Mouse (Mus musculus): ENCODE measurements around the gene Smarcb1. TPM values are rescaled to one million over a fixed set of nuclear protein-coding genes. Genes with fewer than 3 reads are reported as not detected.

Smarcb1 gene
- polyA plus RNA-seq, 1 experiment from 2014 or later, result 285 TPM

- no peak overlapping the region for H3K27ac ChIP-seq
- H3K27me3 ChIP-seq (ENCODE audit: low read depth, poor library complexity, severe bottlenecking), result 0 out of 2 replicates have a peak, but pooled peaks cover 5% of the 10 kb centered on the region
- H3K9me3 ChIP-seq (replicated peaks), result no peaks in the 10 kb centered on the region
- WGBS, result 89% methylated on average over 15 of the region's 15 CpGs
- peaks cover 31% of the 10 kb centered on the region for H3K4me1 ChIP-seq
- H3K4me3 ChIP-seq, result no peak overlapping the region
- no peak for DNase-seq (ENCODE audit: low spot score)
- H3K36me3 ChIP-seq, result peaks cover 32% of the 10 kb centered on the region
These were observed 65.9 kb downstream of the Smarcb1 start for GRCm38 (mm10) chr10:75855416-75855981.

DNA sequence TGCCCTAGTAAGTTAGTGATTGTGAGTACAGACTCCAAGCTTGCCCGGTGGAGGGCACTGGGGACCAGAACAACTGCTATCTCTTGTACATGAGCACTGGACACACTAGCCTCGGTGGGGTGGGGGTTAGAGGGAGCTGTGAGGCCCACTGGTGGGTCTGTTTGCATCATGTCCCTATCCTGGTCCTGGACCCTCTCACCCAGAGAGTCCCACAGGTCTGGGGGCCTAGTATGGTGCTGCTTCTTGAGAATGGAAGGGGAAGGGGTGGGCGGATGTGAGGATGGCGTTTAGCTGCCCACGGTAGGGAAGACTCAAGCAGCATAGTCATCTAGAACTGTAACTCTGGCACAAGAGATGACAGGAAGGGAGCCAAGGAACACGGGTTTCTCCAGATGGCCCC lies 66.6 kb downstream of the Smarcb1 start:
- Histone ChIP-seq H3K27ac (no peak overlapping the region), H3K36me3 (peaks cover 32% of the 10 kb centered on the region), H3K4me3 (no peak overlapping the region), H3K27me3 (ENCODE audit: low read depth, poor library complexity, severe bottlenecking) (0 out of 2 replicates have a peak, but pooled peaks cover 5% of the 10 kb centered on the region), H3K9me3 (replicated peaks) (no peaks in the 10 kb centered on the region), H3K4me1 (peaks cover 27% of the 10 kb centered on the region)
- 91% methylated on average over 6 of the region's 6 CpGs for WGBS
- no peak for DNase-seq (ENCODE audit: low spot score)

- DNase-seq (ENCODE audit: low spot score), result no peak
- Histone ChIP-seq H3K4me3 (no peak overlapping the region), H3K4me1 (peaks cover 26% of the 10 kb centered on the region), H3K27me3 (ENCODE audit: low read depth, poor library complexity, severe bottlenecking) (0 out of 2 replicates have a peak, but pooled peaks cover 5% of the 10 kb centered on the region), H3K27ac (no peak overlapping the region), H3K36me3 (peaks cover 32% of the 10 kb centered on the region), H3K9me3 (replicated peaks) (no peaks in the 10 kb centered on the region)
- WGBS, result 57% methylated on average over 5 of the region's 5 CpGs
These were observed 67.3 kb downstream of the Smarcb1 start for GRCm38 (mm10) chr10:75854096-75854495.

GRCm38 (mm10) chr10:75853452-75853851 lies 68.0 kb downstream of the Smarcb1 start:
- peaks cover 19% of the 10 kb centered on the region for H3K4me1 ChIP-seq
- H3K27ac ChIP-seq, result no peak overlapping the region
- peak; percentile 84 for DNase-seq (ENCODE audit: low spot score)
- H3K9me3 ChIP-seq (replicated peaks), result no peaks in the 10 kb centered on the region
- 0 out of 2 replicates have a peak, but pooled peaks cover 5% of the 10 kb centered on the region for H3K27me3 ChIP-seq (ENCODE audit: low read depth, poor library complexity, severe bottlenecking)
- no peak overlapping the region for H3K4me3 ChIP-seq
- H3K36me3 ChIP-seq, result peaks cover 27% of the 10 kb centered on the region
- 41% methylated on average over 10 of the region's 10 CpGs for WGBS

DNA sequence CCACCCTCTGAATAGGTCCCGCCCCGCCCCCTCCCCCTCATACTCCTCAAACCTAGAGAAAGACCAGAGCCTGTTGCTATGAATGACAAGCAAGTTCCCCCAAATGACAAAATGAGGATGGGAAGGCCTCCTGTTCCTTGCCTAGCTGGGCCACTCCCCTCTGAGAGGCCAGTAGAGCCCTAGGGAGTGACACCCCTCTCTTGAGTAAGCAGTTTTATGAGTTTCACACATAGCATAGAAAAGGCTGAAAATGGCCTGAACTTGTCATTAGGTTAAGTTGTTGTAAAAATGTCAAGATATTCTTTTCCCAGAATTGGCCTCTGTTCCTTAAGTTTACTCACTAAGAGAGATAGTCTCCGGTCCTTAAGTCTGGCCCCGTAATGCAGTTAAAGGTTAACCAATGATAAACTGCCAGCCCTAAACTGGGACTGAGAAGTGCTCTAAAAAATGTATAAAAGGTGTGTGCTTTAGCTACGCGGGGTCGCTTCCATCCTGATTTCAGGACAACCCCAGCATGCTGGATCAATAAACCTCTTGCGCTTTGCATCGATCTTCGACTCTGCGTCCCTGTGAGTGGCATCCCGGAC lies 68.8 kb downstream of the Smarcb1 start:
- WGBS, result 96% methylated on average over 12 of the region's 12 CpGs

DNA sequence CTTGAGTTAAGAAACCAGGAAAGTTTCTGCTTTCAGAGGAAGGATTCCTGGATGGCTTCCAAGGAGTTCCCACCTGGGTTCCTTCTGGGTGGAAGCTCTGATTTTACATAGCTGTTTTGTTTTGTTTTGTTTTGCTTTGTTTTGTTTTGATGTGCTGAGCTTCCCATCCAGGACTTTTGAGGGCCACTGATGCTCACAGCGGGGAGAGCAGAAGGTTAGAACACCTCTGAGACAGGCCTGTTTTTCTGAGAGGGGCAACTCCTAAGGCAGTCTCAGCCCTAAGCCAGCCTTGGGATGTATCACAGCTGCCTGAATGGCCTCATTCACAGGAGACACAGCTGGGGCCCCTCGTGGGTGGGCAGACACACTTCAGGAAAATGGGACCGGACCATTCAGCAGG lies 69.7 kb downstream of the Smarcb1 start:
- peaks cover 11% of the 10 kb centered on the region for H3K4me1 ChIP-seq
- 42% methylated on average over 3 of the region's 3 CpGs for WGBS
- H3K36me3 ChIP-seq, result peaks cover 10% of the 10 kb centered on the region
- H3K4me3 ChIP-seq, result no peak overlapping the region
- 0 out of 2 replicates have a peak, but pooled peaks cover 5% of the 10 kb centered on the region for H3K27me3 ChIP-seq (ENCODE audit: low read depth, poor library complexity, severe bottlenecking)
- DNase-seq (ENCODE audit: low spot score), result no peak
- no peak overlapping the region for H3K27ac ChIP-seq
- no peaks in the 10 kb centered on the region for H3K9me3 ChIP-seq (replicated peaks)

More for the DNA sequence above, 68.8 kb downstream of the Smarcb1 start:
- Histone ChIP-seq H3K36me3 (peaks cover 19% of the 10 kb centered on the region), H3K4me3 (no peak overlapping the region), H3K27me3 (ENCODE audit: low read depth, poor library complexity, severe bottlenecking) (0 out of 2 replicates have a peak, but pooled peaks cover 5% of the 10 kb centered on the region), H3K4me1 (peaks cover 13% of the 10 kb centered on the region), H3K9me3 (replicated peaks) (no peaks in the 10 kb centered on the region), H3K27ac (no peak overlapping the region)
- no peak for DNase-seq (ENCODE audit: low spot score)

- Histone ChIP-seq H3K27me3 (ENCODE audit: low read depth, poor library complexity, severe bottlenecking) (0 out of 2 replicates have a peak, but pooled peaks cover 5% of the 10 kb centered on the region), H3K9me3 (replicated peaks) (no peaks in the 10 kb centered on the region), H3K4me3 (no peak overlapping the region), H3K36me3 (peaks cover 4% of the 10 kb centered on the region), H3K4me1 (peaks cover 16% of the 10 kb centered on the region), H3K27ac (no peak overlapping the region)
- 7% methylated on average over 6 of the region's 6 CpGs for WGBS
- no peak for DNase-seq (ENCODE audit: low spot score)
These were observed 70.3 kb downstream of the Smarcb1 start for GRCm38 (mm10) chr10:75851076-75851475.

- Histone ChIP-seq H3K36me3 (no peaks in the 10 kb centered on the region), H3K4me1 (peaks cover 16% of the 10 kb centered on the region), H3K9me3 (replicated peaks) (no peaks in the 10 kb centered on the region), H3K4me3 (no peak overlapping the region), H3K27ac (no peak overlapping the region), H3K27me3 (ENCODE audit: low read depth, poor library complexity, severe bottlenecking) (0 out of 2 replicates have a peak, but pooled peaks cover 5% of the 10 kb centered on the region)
- 26% methylated on average over 3 of the region's 3 CpGs for WGBS
- DNase-seq (ENCODE audit: low spot score), result no peak
These were observed 73.0 kb downstream of the Smarcb1 start for GRCm38 (mm10) chr10:75848382-75848781.

Other genes with a start within 250 kb of the Smarcb1 start
- 31.2 and 31.9 TPM in 2 replicates for gene Cabin1, start 157.3 kb downstream of the Smarcb1 start, polyA plus RNA-seq (2016; fragmentation: Nextera tagmentation; extraction: Ambion mirVana)
- gene Ddt, start 148.2 kb downstream of the Smarcb1 start, polyA plus RNA-seq (2016; fragmentation: Nextera tagmentation; extraction: Ambion mirVana), result 91.4 and 92.5 TPM in 2 replicates
- not detected in 2 replicates for gene Gm20441, start 140.7 kb downstream of the Smarcb1 start, polyA plus RNA-seq (2016; fragmentation: Nextera tagmentation; extraction: Ambion mirVana)
- 2.7 and 4.2 TPM in 2 replicates for gene Gstt3, start 140.2 kb downstream of the Smarcb1 start, polyA plus RNA-seq (2016; fragmentation: Nextera tagmentation; extraction: Ambion mirVana)
- 1.7 and 3.8 TPM in 2 replicates for gene Gstt1, start 123.0 kb downstream of the Smarcb1 start, polyA plus RNA-seq (2016; fragmentation: Nextera tagmentation; extraction: Ambion mirVana)
- gene Gstt4, start 99.1 kb downstream of the Smarcb1 start, polyA plus RNA-seq (2016; fragmentation: Nextera tagmentation; extraction: Ambion mirVana), result not detected in 2 replicates
- gene Gstt2, start 84.2 kb downstream of the Smarcb1 start, polyA plus RNA-seq (2016; fragmentation: Nextera tagmentation; extraction: Ambion mirVana), result 4.9 and 6.5 TPM in 2 replicates
- 3,225 and 4,131 TPM in 2 replicates for gene Mif, start 61.4 kb downstream of the Smarcb1 start, polyA plus RNA-seq (2016; fragmentation: Nextera tagmentation; extraction: Ambion mirVana)
- 3.1 and 3.8 TPM in 2 replicates for gene Derl3, start 28.2 kb downstream of the Smarcb1 start, polyA plus RNA-seq (2016; fragmentation: Nextera tagmentation; extraction: Ambion mirVana)
- gene Chchd10, start 11.5 kb upstream of the Smarcb1 start, polyA plus RNA-seq (2016; fragmentation: Nextera tagmentation; extraction: Ambion mirVana), result 4.9 and 5.8 TPM in 2 replicates
- gene Mmp11, start 14.9 kb upstream of the Smarcb1 start, polyA plus RNA-seq (2016; fragmentation: Nextera tagmentation; extraction: Ambion mirVana), result 39.6 and 68.1 TPM in 2 replicates
- 0.20 and 0.49 TPM in 2 replicates for gene Gm867, start 19.1 kb upstream of the Smarcb1 start, polyA plus RNA-seq (2016; fragmentation: Nextera tagmentation; extraction: Ambion mirVana)
- gene Vpreb3, start 21.4 kb upstream of the Smarcb1 start, polyA plus RNA-seq (2016; fragmentation: Nextera tagmentation; extraction: Ambion mirVana), result 0.34 and 0.65 TPM in 2 replicates
- 0.06 TPM in 1 of 2 replicates, not detected in the other for gene Gm5134, start 32.9 kb upstream of the Smarcb1 start, polyA plus RNA-seq (2016; fragmentation: Nextera tagmentation; extraction: Ambion mirVana)
- gene Zfp280b, start 111.0 kb upstream of the Smarcb1 start, polyA plus RNA-seq (2016; fragmentation: Nextera tagmentation; extraction: Ambion mirVana), result 42.7 and 43.7 TPM in 2 replicates
- 0.04 TPM in 1 of 2 replicates, not detected in the other for gene Slc5a4b, start 189.3 kb upstream of the Smarcb1 start, polyA plus RNA-seq (2016; fragmentation: Nextera tagmentation; extraction: Ambion mirVana)
- gene Slc5a4a, start 225.8 kb upstream of the Smarcb1 start, polyA plus RNA-seq (2016; fragmentation: Nextera tagmentation; extraction: Ambion mirVana), result not detected in 2 replicates